Mouse (Mus musculus): ENCODE results near the gene Ola1.

DNA sequence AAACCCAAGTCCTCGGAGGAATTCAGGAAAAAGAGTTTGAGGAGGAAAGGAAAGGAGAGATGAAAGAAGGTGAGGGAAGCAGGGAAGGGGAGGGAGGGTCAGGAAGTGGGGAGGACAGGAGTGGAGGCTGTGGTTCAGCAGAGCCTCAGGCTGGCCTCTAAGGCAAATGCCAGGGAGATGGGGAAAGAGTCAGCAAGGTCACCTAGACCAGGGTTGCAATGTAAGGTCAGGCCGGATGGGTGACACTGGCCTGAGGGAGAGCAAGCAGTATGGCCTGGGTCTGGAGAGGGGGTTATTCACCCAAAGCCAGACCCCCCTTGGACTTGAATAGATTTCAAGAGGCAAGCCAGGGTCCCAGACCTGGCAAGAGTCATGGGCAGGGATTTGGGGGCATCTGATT is 147.5 kb downstream of the Ola1 start:
- TF ChIP-seq CTCF (conservative IDR thresholded peaks at IDR 0.05; ENCODE audit: insufficient read depth, insufficient read length, low read depth, low read length), result no peak
- no peak for TF ChIP-seq POLR2A (IDR thresholded peaks at IDR 0.05; ENCODE audit: low read depth, low read length)

All from kidney, adult 2 months (tissue).